Mouse (Mus musculus): Measurements from ENCODE around the gene Gm49388.
"Not testable (repeated sequence)": the region's sequence is repeated elsewhere in the genome, so short reads cannot be mapped to it uniquely, and the experiment has no call there.

The Gm49388 gene

GRCm38 (mm10) chr7:127802313-127802712 is 16.9 kb downstream of the Gm49388 start:
- DNase-seq (ENCODE audit: low spot score in 2 of 2), result peak; percentile 33 to 43

GRCm38 (mm10) chr7:127808821-127809220 is 23.4 kb downstream of the Gm49388 start:
- DNase-seq (ENCODE audit: low spot score in 2 of 2), result no peak

- DNase-seq (ENCODE audit: low spot score in 2 of 2), result no peak
Measured at GRCm38 (mm10) chr7:127809846-127810245, 24.4 kb downstream of the Gm49388 start.

- no peak for DNase-seq (ENCODE audit: low spot score in 2 of 2)
Measured at GRCm38 (mm10) chr7:127810650-127811049, 25.2 kb downstream of the Gm49388 start.

GRCm38 (mm10) chr7:127811240-127811639 is 25.8 kb downstream of the Gm49388 start:
- no peak for DNase-seq (ENCODE audit: low spot score in 2 of 2)

GRCm38 (mm10) chr7:127812292-127812691 is 26.9 kb downstream of the Gm49388 start:
- no peak for DNase-seq (ENCODE audit: low spot score in 2 of 2)

GRCm38 (mm10) chr7:127813821-127814220 is 28.4 kb downstream of the Gm49388 start:
- no peak for DNase-seq (ENCODE audit: low spot score in 2 of 2)

- peak; percentile 76 to 85 for DNase-seq (ENCODE audit: low spot score in 2 of 2)
Measured at GRCm38 (mm10) chr7:127814241-127814921, 29.0 kb downstream of the Gm49388 start.

GRCm38 (mm10) chr7:127815116-127815665 is 29.8 kb downstream of the Gm49388 start:
- DNase-seq (ENCODE audit: low spot score in 2 of 2), result no peak

GRCm38 (mm10) chr7:127815954-127816821 is 30.8 kb downstream of the Gm49388 start:
- DNase-seq (ENCODE audit: low spot score in 2 of 2), result peak; percentile 79 to 82

GRCm38 (mm10) chr7:127817053-127817452 is 31.6 kb downstream of the Gm49388 start:
- no peak for DNase-seq (ENCODE audit: low spot score in 2 of 2)

- no peak for DNase-seq (ENCODE audit: low spot score in 2 of 2)
Measured at GRCm38 (mm10) chr7:127817776-127818175, 32.4 kb downstream of the Gm49388 start.

GRCm38 (mm10) chr7:127820836-127821509 is 35.6 kb downstream of the Gm49388 start:
- no peak for DNase-seq (ENCODE audit: low spot score in 2 of 2)

GRCm38 (mm10) chr7:127822494-127822893 is 37.1 kb downstream of the Gm49388 start:
- no peak for DNase-seq (ENCODE audit: low spot score in 2 of 2)

- DNase-seq (ENCODE audit: low spot score in 2 of 2), result no peak
Measured at GRCm38 (mm10) chr7:127823236-127824171, 38.1 kb downstream of the Gm49388 start.

GRCm38 (mm10) chr7:127824176-127824871 is 38.9 kb downstream of the Gm49388 start, which contains the start of the genes Stx4a and Stx1b:
Stx4a (plus strand) TSS chr7:127824294.
Stx1b (minus strand) TSS chr7:127824549.
- DNase-seq (ENCODE audit: low spot score in 2 of 2), result peak; percentile 54 to 56

GRCm38 (mm10) chr7:127835550-127835949 is 50.1 kb downstream of the Gm49388 start:
- no peak for DNase-seq (ENCODE audit: low spot score in 2 of 2)

GRCm38 (mm10) chr7:127837473-127837872 is 52.1 kb downstream of the Gm49388 start:
- DNase-seq (ENCODE audit: low spot score in 2 of 2), result no peak

GRCm38 (mm10) chr7:127837878-127838277 is 52.5 kb downstream of the Gm49388 start:
- DNase-seq (ENCODE audit: low spot score in 2 of 2), result not testable (repeated sequence)

- not testable (repeated sequence) for DNase-seq (ENCODE audit: low spot score in 2 of 2)
Measured at GRCm38 (mm10) chr7:127840031-127840430, 54.6 kb downstream of the Gm49388 start.
